Mouse (Mus musculus): ENCODE results near the gene Sprr2j-ps. TPM values are rescaled to one million over a fixed set of nuclear protein-coding genes. Genes with fewer than 3 reads are reported as not detected.
A peak's percentile ranks its signal among the peaks of the same experiment; 100 is the strongest.

Sprr2j-ps gene
- not detected for total RNA-seq (2021)
- long read RNA-seq, experiment 1, result 0 reads
- long read RNA-seq, experiment 2, partial matches to known transcripts, result 1 of 1 reads
- long read RNA-seq, experiment 2, other reads (novel, unspliced or antisense), result 0 of 1 reads

GRCm38 (mm10) chr3:92417782-92418181 is at the start of gene Sprr2j-ps:
Gene Sprr2j-ps (plus strand): TSS chr3:92418082.
- DNase-seq (ENCODE audit: low spot score in 2 of 2), result no peak

GRCm38 (mm10) chr3:92373613-92374012 is 44.3 kb upstream of the Sprr2j-ps start:
- DNase-seq (ENCODE audit: low spot score in 2 of 2), result no peak

DNA sequence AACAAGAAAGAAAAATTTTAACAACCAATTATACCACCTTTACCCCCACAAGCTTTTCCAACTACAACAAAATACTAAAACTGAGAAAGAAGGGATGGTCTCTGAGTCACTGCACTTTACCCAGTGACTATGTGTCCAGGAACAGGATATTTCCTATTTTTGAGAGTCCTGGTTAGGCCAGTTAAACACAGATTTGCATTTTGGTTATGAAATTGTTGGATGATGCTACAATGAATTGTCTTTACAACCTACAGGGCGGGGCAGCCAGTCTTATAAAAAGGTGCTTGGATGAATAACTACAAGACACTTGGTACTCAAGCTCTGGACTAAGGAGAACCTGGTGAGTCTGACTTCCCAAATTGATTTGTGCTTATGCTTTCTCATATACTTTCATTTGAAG is 32.5 kb upstream of the Sprr2j-ps start, which contains the start of gene Sprr2h:
Gene Sprr2h, plus strand, starts transcription at position 301 of the 400 bp plus-strand sequence.
- DNase-seq (ENCODE audit: low spot score in 2 of 2), result no peak

- DNase-seq (ENCODE audit: low spot score in 2 of 2), result peak in 1 of 2 experiments; percentile 7
These were observed 23.6 kb upstream of the Sprr2j-ps start for GRCm38 (mm10) chr3:92394301-92394700.

DNA sequence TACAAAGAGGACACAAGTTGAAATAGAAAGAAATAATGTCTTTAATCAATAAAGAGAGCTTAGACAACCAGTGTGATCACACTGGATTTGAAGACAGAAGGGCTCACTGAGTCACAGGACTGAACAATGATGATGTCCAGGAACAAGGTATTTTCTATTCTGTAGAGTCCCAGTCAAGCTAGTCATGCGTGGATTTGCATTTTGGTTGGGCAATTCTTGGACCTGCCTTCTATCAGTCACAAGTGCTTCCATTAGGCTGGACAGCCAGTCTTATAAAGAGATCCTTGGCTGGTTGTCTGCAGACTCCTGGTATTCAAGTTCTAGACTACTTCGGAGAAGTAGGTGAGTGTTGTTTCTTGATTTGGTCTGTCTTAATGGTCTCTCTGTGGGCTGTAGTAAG is 10.2 kb upstream of the Sprr2j-ps start, which contains the start of gene Sprr2i:
Gene Sprr2i, plus strand, starts transcription at position 301 of the 400 bp plus-strand sequence.
- DNase-seq (ENCODE audit: low spot score in 2 of 2), result no peak

GRCm38 (mm10) chr3:92429323-92429722 is 11.4 kb downstream of the Sprr2j-ps start, which contains the start of gene Gm9774:
Gene Gm9774 (minus strand): TSS chr3:92429423.
- DNase-seq (ENCODE audit: low spot score in 2 of 2), result no peak

DNA sequence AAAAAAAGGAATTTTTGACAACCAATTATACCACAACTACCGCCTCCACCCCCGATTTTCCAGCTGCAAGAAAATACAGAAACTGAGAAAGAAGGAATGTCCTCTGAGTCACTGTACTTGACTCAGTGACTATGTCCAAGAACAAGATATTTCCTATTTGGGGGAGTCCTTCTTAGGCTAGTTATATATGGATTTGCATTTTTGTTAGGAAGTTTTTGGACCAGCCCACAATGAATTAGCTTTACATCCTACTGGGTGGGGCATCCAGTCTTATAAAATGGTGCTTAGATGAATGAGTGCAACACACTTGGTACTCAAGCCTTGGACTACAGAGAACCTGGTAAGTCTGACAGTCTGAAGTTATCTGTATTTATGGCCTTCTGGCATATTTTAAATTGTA is 14.4 kb downstream of the Sprr2j-ps start, which contains the start of gene Sprr2k:
Gene Sprr2k, plus strand, starts transcription at position 301 of the 400 bp plus-strand sequence.
- no peak for DNase-seq (ENCODE audit: low spot score in 2 of 2)

- DNase-seq (ENCODE audit: low spot score in 2 of 2), result no peak
These were observed 20.8 kb downstream of the Sprr2j-ps start, which contains the start of gene Sprr1b for GRCm38 (mm10) chr3:92438689-92439088. Gene Sprr1b (minus strand): TSS chr3:92438789.

DNA sequence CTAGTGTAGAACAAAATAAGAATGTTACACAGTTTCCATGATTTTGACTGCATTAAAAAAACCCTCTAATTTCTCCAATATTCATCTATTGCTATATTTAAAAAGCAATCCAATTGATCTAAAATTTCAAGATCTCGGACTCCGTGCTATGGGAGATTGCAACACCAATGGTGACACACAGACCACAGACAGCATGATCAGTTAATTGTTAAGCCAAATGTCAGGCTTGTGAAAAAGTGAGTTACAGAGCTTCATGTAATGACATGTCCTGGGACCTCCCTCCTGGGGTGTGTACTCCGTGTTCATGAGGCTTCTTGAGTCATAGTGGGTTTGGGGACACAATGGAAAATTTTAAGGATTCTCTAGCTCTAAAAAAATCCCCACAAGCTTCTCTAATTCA is 22.3 kb downstream of the Sprr2j-ps start:
- no peak for DNase-seq (ENCODE audit: low spot score in 2 of 2)

GRCm38 (mm10) chr3:92455151-92455550 is 37.3 kb downstream of the Sprr2j-ps start:
- no peak for DNase-seq (ENCODE audit: low spot score in 2 of 2)

DNA sequence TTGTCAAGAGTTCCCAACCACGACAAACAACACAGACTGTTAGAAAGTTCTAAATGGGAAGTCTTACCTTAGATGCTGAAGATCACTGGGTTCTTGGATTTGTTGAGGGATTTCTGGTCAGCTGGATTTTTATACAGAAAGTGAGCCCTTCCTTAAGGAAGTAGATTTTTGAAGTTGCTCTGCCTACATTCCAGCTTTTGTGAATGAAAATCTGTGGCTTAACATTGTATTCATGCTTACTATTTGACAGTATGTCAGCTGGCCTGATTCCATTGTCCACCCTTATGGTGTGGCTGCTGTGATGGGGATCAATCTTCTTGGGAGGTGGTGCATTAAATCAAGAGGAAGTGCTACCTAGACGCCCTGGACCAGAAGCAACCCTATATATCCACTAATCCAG is 40.7 kb downstream of the Sprr2j-ps start, which contains the start of gene Sprr3:
Gene Sprr3, minus strand, starts transcription at position 101 of the 400 bp plus-strand sequence.
- no peak for DNase-seq (ENCODE audit: low spot score in 2 of 2)

DNA sequence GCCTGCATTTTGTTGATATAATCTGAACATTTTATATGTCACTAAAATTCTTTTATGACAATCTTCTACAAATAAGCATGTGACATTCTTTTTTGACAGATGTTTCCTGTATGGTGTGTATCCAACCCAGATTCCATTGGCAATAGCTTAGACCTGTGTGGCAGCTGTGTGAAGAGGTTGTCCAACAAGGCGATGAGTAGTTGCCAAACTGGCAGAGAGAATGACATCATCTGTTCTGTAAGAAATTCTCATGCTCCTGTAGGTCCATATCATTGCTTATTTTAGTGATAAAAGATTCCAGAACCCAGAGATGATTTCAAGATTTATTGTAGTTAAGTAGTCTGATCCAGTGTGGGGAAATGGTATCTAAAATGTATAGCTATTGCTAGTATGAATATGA is 48.7 kb downstream of the Sprr2j-ps start:
- DNase-seq (ENCODE audit: low spot score in 2 of 2), result no peak

DNA sequence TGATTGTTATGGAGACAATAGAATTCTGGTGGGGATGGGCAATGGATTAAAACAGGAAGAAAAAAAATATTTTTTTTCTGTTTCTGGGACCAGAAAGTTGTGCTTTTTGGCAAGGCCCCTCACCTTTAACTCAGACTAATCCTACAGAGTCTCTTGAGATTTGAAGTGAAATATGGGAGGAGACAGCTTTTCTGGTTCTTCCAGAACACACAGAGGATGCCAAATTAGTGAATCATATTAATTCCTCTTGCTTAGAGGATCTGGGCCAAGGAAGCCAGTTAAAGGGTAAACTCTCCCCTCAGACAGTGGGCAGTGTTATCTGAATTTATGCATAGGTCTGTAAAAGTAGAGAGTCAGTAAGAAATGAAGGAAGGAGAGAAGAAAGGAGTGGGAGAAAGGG is 49.5 kb downstream of the Sprr2j-ps start:
- DNase-seq (ENCODE audit: low spot score in 2 of 2), result no peak

Other genes starting within 250 kb of the Sprr2j-ps start
- not detected for gene Sprr2a1, start 202.3 kb upstream of the Sprr2j-ps start, total RNA-seq (2021)
- gene Sprr2a2, start 202.2 kb upstream of the Sprr2j-ps start, total RNA-seq (2021), result not detected
- gene Sprr2a3, start 132.7 kb upstream of the Sprr2j-ps start, total RNA-seq (2021), result not detected
- gene Sprr2b, start 101.5 kb upstream of the Sprr2j-ps start, total RNA-seq (2021), result not detected
- not detected for gene Sprr2d, start 78.9 kb upstream of the Sprr2j-ps start, total RNA-seq (2021)
- gene Sprr2e, start 65.9 kb upstream of the Sprr2j-ps start, total RNA-seq (2021), result not detected
- gene Sprr2f, start 52.9 kb upstream of the Sprr2j-ps start, total RNA-seq (2021), result not detected
- gene Sprr2h, start 32.4 kb upstream of the Sprr2j-ps start, total RNA-seq (2021), result not detected
- gene Sprr2i, start 10.1 kb upstream of the Sprr2j-ps start, total RNA-seq (2021), result not detected
- gene Gm9774, start 11.3 kb downstream of the Sprr2j-ps start, total RNA-seq (2021), result 1 to 10 TPM; 2.3 to 4.4 TPM
- not detected for gene Sprr2k, start 14.5 kb downstream of the Sprr2j-ps start, total RNA-seq (2021)
- not detected for gene Sprr1b, start 20.7 kb downstream of the Sprr2j-ps start, total RNA-seq (2021)
- not detected for gene Sprr3, start 40.6 kb downstream of the Sprr2j-ps start, total RNA-seq (2021)
- not detected for gene Sprr1a, start 67.8 kb downstream of the Sprr2j-ps start, total RNA-seq (2021)
- not detected for gene Sprr4, start 82.4 kb downstream of the Sprr2j-ps start, total RNA-seq (2021)
- gene 2310046K23Rik, start 116.4 kb downstream of the Sprr2j-ps start, total RNA-seq (2021), result not detected
- not detected for gene Ivl, start 155.7 kb downstream of the Sprr2j-ps start, total RNA-seq (2021)
- not detected for gene Smcp, start 170.9 kb downstream of the Sprr2j-ps start, total RNA-seq (2021)
- not detected for gene 2210017I01Rik, start 189.4 kb downstream of the Sprr2j-ps start, total RNA-seq (2021)
- not detected for gene Lce6a, start 203.6 kb downstream of the Sprr2j-ps start, total RNA-seq (2021)
- not detected for gene Lce1a1, start 230.2 kb downstream of the Sprr2j-ps start, total RNA-seq (2021)
- gene Lce1b, start 238.8 kb downstream of the Sprr2j-ps start, total RNA-seq (2021), result not detected